Mouse (Mus musculus) layer of hippocampus, adult 2 months (tissue): ENCODE results near the gene Clec4d. TPM values are rescaled to one million over a fixed set of nuclear protein-coding genes. Genes with fewer than 3 reads are reported as not detected.
"Not testable (repeated sequence)": the region's sequence is repeated elsewhere in the genome, so short reads cannot be mapped to it uniquely, and the experiment has no call there.

ENCODE experiments used
- DNase-seq, 2 experiments: peaks; one replicate each; pipeline ENCODE4 v3.0.0; 2022; ENCODE audit warnings: low spot score in 2 of 2
- H3K27ac ChIP-seq: fragments of 200-600 bp; 2 replicates; pipeline ENCODE4 v1.8.1; 2022
- H3K4me3 ChIP-seq: fragments of 200-600 bp; 2 replicates; pipeline ENCODE4 v1.8.1; 2022; ENCODE audit warnings: mild to moderate bottlenecking
- CTCF ChIP-seq: fragments of 200-600 bp; conservative IDR thresholded peaks from 2 replicates; pipeline ENCODE4 v1.8.1; 2022; ENCODE audit warnings: antibody characterized with exemption, mild to moderate bottlenecking, moderate library complexity
- long read RNA-seq, 2 experiments: library from polyadenylated mRNA; stranded (forward); transcript quantifications; one replicate each; pipeline ENCODE4 v2.0.0; 2021; ENCODE audit warnings: borderline mapping rate in 2 of 2
- total RNA-seq, 2 experiments: library from RNA; stranded (reverse); gene quantifications; 2 replicates each; pipeline ENCODE4 v1.2.3; 2021

Clec4d gene
- total RNA-seq = not detected
- long read RNA-seq, experiment 1 = 0 reads
- long read RNA-seq, experiment 2 = 0 reads

GRCm38 (mm10) chr6:123261555-123262161 lies at the start of gene Clec4d:
TSS of gene Clec4d (plus strand) at chr6:123262111.
- Histone ChIP-seq H3K4me3 (no peak within 1 kb of the TSS), H3K27ac (no peak within 1 kb of the TSS)
- peak; percentile 62 for TF ChIP-seq CTCF
- DNase-seq = no peak

- no peak for TF ChIP-seq CTCF
- no peak for DNase-seq
These were observed 34.3 kb upstream of the Clec4d start for GRCm38 (mm10) chr6:123227519-123228166.

GRCm38 (mm10) chr6:123229644-123230043 lies 32.3 kb upstream of the Clec4d start, which contains the start of gene Clec4n:
TSS of gene Clec4n (plus strand) at chr6:123229843.
- Histone ChIP-seq H3K27ac (no peak within 1 kb of the TSS), H3K4me3 (no peak within 1 kb of the TSS)
- no peak for DNase-seq
- TF ChIP-seq CTCF = no peak

More at GRCm38 (mm10) chr6:123227519-123228166, 34.3 kb upstream of the Clec4d start:
- H3K27ac ChIP-seq = no peak overlapping the region
- no peak overlapping the region for H3K4me3 ChIP-seq

- Histone ChIP-seq H3K4me3 (no peak overlapping the region), H3K27ac (no peak overlapping the region)
- DNase-seq = no peak
- TF ChIP-seq CTCF = no peak
These were observed 30.8 kb upstream of the Clec4d start for GRCm38 (mm10) chr6:123231149-123231548.

- Histone ChIP-seq H3K4me3 (no peak overlapping the region), H3K27ac (no peak overlapping the region)
- DNase-seq = no peak
- TF ChIP-seq CTCF = no peak
These were observed 24.3 kb upstream of the Clec4d start for GRCm38 (mm10) chr6:123237582-123237981.

- Histone ChIP-seq H3K27ac (no peak overlapping the region), H3K4me3 (no peak overlapping the region)
- DNase-seq = no peak
- TF ChIP-seq CTCF = no peak
These were observed 17.7 kb upstream of the Clec4d start for GRCm38 (mm10) chr6:123244201-123244600.

GRCm38 (mm10) chr6:123248862-123249261 lies 13.0 kb upstream of the Clec4d start:
- not testable (repeated sequence) for DNase-seq, H3K27ac ChIP-seq, H3K4me3 ChIP-seq

GRCm38 (mm10) chr6:123252735-123253134 lies 9.2 kb upstream of the Clec4d start:
- no peak overlapping the region for H3K27ac ChIP-seq
- no peak for TF ChIP-seq CTCF
- no peak for DNase-seq

GRCm38 (mm10) chr6:123258946-123259345 lies 3.0 kb upstream of the Clec4d start:
- 0 out of 2 replicates have a peak, but pooled peaks have one; percentile 23 for TF ChIP-seq CTCF
- Histone ChIP-seq H3K4me3 (no peak overlapping the region), H3K27ac (no peak overlapping the region)
- DNase-seq = no peak

More at GRCm38 (mm10) chr6:123252735-123253134, 9.2 kb upstream of the Clec4d start:
- H3K4me3 ChIP-seq = no peak overlapping the region

GRCm38 (mm10) chr6:123259889-123260603 lies 1.9 kb upstream of the Clec4d start:
- no peak for TF ChIP-seq CTCF
- Histone ChIP-seq H3K4me3 (no peak overlapping the region), H3K27ac (no peak overlapping the region)
- DNase-seq = no peak

- DNase-seq = no peak
- Histone ChIP-seq H3K4me3 (no peak overlapping the region), H3K27ac (no peak overlapping the region)
- TF ChIP-seq CTCF = no peak
These were observed 1.0 kb upstream of the Clec4d start for GRCm38 (mm10) chr6:123260868-123261267.

- no peak overlapping the region for H3K4me3 ChIP-seq
- H3K27ac ChIP-seq = no peak overlapping the region
- no peak for DNase-seq
- no peak for TF ChIP-seq CTCF
These were observed 2.3 kb downstream of the Clec4d start for GRCm38 (mm10) chr6:123264194-123264593.

GRCm38 (mm10) chr6:123265809-123266208 lies 3.9 kb downstream of the Clec4d start:
- Histone ChIP-seq H3K27ac (no peak overlapping the region), H3K4me3 (no peak overlapping the region)
- DNase-seq = no peak
- TF ChIP-seq CTCF = no peak

GRCm38 (mm10) chr6:123266945-123267344 lies 5.0 kb downstream of the Clec4d start:
- Histone ChIP-seq H3K4me3 (no peak overlapping the region), H3K27ac (no peak overlapping the region)
- no peak for DNase-seq
- TF ChIP-seq CTCF = no peak
